Mouse (Mus musculus) heart, adult 2 months (tissue): ENCODE data around the gene Fbrs. TPM values are rescaled to one million over a fixed set of nuclear protein-coding genes. Genes with fewer than 3 reads are reported as not detected.
A peak's percentile ranks its signal among the peaks of the same experiment; 100 is the strongest.

Experiments used
- DNase-seq, 2 experiments: peaks; one replicate each; pipeline ENCODE4 v3.0.0; 2021
- H3K27ac ChIP-seq: fragments of 200-600 bp; 2 replicates; pipeline ENCODE4 v1.8.1; 2022
- H3K27me3 ChIP-seq: fragments of 200-500 bp; 2 replicates; pipeline ENCODE4 v1.6.1; 2012; ENCODE audit warnings: mild to moderate bottlenecking, low read length, inconsistent platforms, mixed read lengths; ENCODE audit not compliant: control insufficient read depth, insufficient read depth
- H3K36me3 ChIP-seq: fragments of 200-500 bp; 2 replicates; pipeline ENCODE4 v1.6.1; 2012; ENCODE audit warnings: low read length, inconsistent platforms; ENCODE audit not compliant: control insufficient read depth, insufficient read depth
- H3K4me1 ChIP-seq: fragments of 200-500 bp; 2 replicates; pipeline ENCODE4 v1.6.1; 2011; ENCODE audit warnings: low read length; ENCODE audit not compliant: control insufficient read depth, insufficient read depth
- H3K4me3 ChIP-seq: fragments of 200-600 bp; 2 replicates; pipeline ENCODE4 v1.8.1; 2022
- H3K79me2 ChIP-seq: fragments of 200-500 bp; replicated peaks from 2 replicates; pipeline ENCODE4 v1.6.1; 2012; ENCODE audit warnings: mild to moderate bottlenecking, inconsistent platforms, low read length, moderate library complexity, mixed read lengths; ENCODE audit not compliant: control insufficient read depth, insufficient read depth
- H3K9ac ChIP-seq: fragments of 200-500 bp; 2 replicates; pipeline ENCODE4 v1.6.1; 2012; ENCODE audit warnings: low read depth, mild to moderate bottlenecking, control low read depth, inconsistent platforms, low read length, mixed read lengths
- CTCF ChIP-seq: fragments of 200-600 bp; IDR thresholded peaks from 2 replicates; pipeline ENCODE4 v1.8.1; 2022; ENCODE audit warnings: antibody characterized with exemption, mild to moderate bottlenecking, moderate library complexity
- EP300 ChIP-seq: fragments of 200-500 bp; IDR thresholded peaks from 2 replicates; pipeline ENCODE4 v1.6.1; 2011; ENCODE audit warnings: low read depth, low read length, control low read depth; ENCODE audit not compliant: insufficient read depth
- POLR2A ChIP-seq: fragments of 200-500 bp; IDR thresholded peaks from 2 replicates; pipeline ENCODE4 v1.6.1; 2011; ENCODE audit warnings: mild to moderate bottlenecking, low read depth, low read length, control low read depth; ENCODE audit not compliant: insufficient read depth
- WGBS: fragments of 180-500 bp; shearing (Covaris S2); methylation state at CpG from one replicate; pipeline ENCODE4 v1.1.7; 2018; 5-methylcytosine and 5-hydroxymethylcytosine counted together
- intact Hi-C: fragments of 180-260 bp; cut with DNase I; formaldehyde crosslinking; loops from one replicate; pipeline ENCODE4 v1.15.1; 2025
- microRNA-seq, 2 experiments: library from miRNA; unstranded; fragments of <30 nt; microRNA quantifications; one replicate each; pipeline ENCODE4 v1.2.0; 2021
- polyA plus RNA-seq: library from polyadenylated mRNA; depleted of rRNA; stranded (reverse); fragments of >200 nt; gene quantifications from 2 replicates; pipeline ENCODE4 v1.2.3, GENCODE M21; 2012; rRNA removed
- total RNA-seq, 2 experiments: library from RNA; stranded (reverse); gene quantifications; 2 replicates each; pipeline ENCODE4 v1.2.3; 2021

Fbrs gene
- total and polyA plus RNA-seq, 3 experiments, result 16.4 to 33.9 (median 31.2) TPM

- no peak overlapping the region for H3K27ac ChIP-seq
- H3K36me3 ChIP-seq, result peaks cover 26% of the 10 kb centered on the region
- H3K4me1 ChIP-seq, result peaks cover 6% of the 10 kb centered on the region
- H3K4me3 ChIP-seq, result no peak overlapping the region
- H3K79me2 ChIP-seq, result peaks cover 3% of the 10 kb centered on the region; the same call in 1 of the 2 replicates
- DNase-seq, result peak; percentile 34 to 49
- intact Hi-C loops, result loop anchor here (10.0 kb wide), 1 partner anchor 249 kb away; the partner anchor contains the start of gene Orai3
- TF ChIP-seq CTCF, result no peak
- TF ChIP-seq EP300, result no peak
- TF ChIP-seq POLR2A, result no peak
- H3K27me3 ChIP-seq, result no peaks in the 10 kb centered on the region
- 54% methylated on average over 7 of the region's 7 CpGs for WGBS
- no peak overlapping the region for H3K9ac ChIP-seq
These were observed 36.8 kb downstream of the Fbrs start for GRCm38 (mm10) chr7:127515846-127516245.

DNA sequence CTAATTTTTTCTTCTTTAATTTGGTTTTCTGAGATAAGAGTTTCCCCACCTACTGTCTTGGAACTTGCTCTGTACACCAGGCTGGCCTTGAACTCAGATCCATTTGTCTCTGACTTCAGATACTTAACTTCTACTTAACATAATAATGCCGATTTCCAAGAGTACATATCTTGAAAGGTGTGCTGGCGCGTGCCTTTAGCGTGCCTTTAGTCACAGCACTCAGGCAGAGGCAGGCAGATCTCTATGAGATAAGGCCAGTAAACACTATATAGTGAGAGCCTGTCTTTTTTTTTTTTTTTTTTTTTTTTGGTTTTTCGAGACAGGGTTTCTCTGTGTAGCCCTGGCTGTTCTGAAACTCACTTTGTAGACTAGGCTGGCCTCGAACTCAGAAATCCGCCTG, 37.3 kb downstream of the Fbrs start:
- intact Hi-C loops, result loop anchor here (10.0 kb wide), 1 partner anchor 248 kb away; the partner anchor contains the start of gene Orai3
- H3K36me3 ChIP-seq, result peaks cover 28% of the 10 kb centered on the region
- H3K9ac ChIP-seq, result no peak overlapping the region
- WGBS, result 95% methylated on average over 6 of the region's 7 CpGs
- H3K4me1 ChIP-seq, result peaks cover 6% of the 10 kb centered on the region
- peaks cover 3% of the 10 kb centered on the region; the same call in 1 of the 2 replicates for H3K79me2 ChIP-seq
- no peak overlapping the region for H3K4me3 ChIP-seq
- DNase-seq, result no peak
- TF ChIP-seq POLR2A (no peak), EP300 (no peak), CTCF (no peak)
- no peaks in the 10 kb centered on the region for H3K27me3 ChIP-seq
- no peak overlapping the region for H3K27ac ChIP-seq

DNA sequence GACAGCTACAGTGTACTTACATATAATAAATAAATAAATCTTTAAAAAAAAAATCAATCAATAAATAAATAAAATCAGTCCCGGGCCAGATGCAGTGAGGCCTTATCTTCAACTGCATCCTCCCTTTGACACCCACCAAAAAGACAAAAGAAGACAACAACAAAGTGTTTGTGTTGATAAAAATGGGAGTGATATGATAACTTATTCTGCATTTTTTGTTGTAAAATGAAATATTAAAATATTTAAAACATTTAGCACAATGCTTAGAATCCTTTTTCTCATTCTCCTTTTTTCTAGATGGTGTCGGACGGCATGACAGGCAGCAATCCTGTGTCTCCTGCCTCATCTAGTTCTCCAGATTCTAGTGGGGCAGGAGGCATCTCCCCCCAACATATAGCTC, 40.3 kb downstream of the Fbrs start, which contains the start of gene Gm42715:
Gm42715 (plus strand) TSS at position 301 of the 400 bp plus-strand sequence.
- intact Hi-C loops, result loop anchor here (10.0 kb wide), 1 partner anchor 246 kb away; the partner anchor contains the start of gene Orai3
- TF ChIP-seq CTCF (no peak), POLR2A (no peak), EP300 (no peak)
- no peak within 1 kb of the TSS for H3K9ac ChIP-seq
- H3K4me3 ChIP-seq, result no peak within 1 kb of the TSS
- H3K4me1 ChIP-seq, result peaks cover 1% of the 10 kb centered on the region; the same call in 1 of the 2 replicates
- peaks cover 34% of the 10 kb centered on the region for H3K36me3 ChIP-seq
- no peaks in the 10 kb centered on the region for H3K27me3 ChIP-seq
- WGBS, result 87% methylated on average over 3 of the region's 3 CpGs
- no peak for DNase-seq
- no peak within 1 kb of the TSS for H3K27ac ChIP-seq
- H3K79me2 ChIP-seq, result peaks cover 5% of the 10 kb centered on the region

Small RNA genes lying within 50 kb of the gene (microRNA-seq; reads per million reads assigned to microRNA genes)
- gene Gm47278, result 0 reads per million in 2 experiments
- 0 to 1.1 reads per million in 2 experiments for gene Mir7060

Other genes starting within 250 kb of the Fbrs start
- gene Zfp553, start 246.1 kb upstream of the Fbrs start, total RNA-seq, result 1 to 10 TPM; 6.0 to 6.3 TPM
- 5.0 and 6.5 TPM in 2 replicates for gene Zfp553, start 246.1 kb upstream of the Fbrs start, polyA plus RNA-seq
- gene Sept1, start 246.1 kb upstream of the Fbrs start, total RNA-seq, result 1 to 10 TPM; 2.5 to 4.7 TPM
- gene Sept1, start 246.1 kb upstream of the Fbrs start, polyA plus RNA-seq, result 6.2 and 13.0 TPM in 2 replicates
- 10 to 100 TPM; 14.7 to 21.0 TPM for gene Zfp771, start 234.9 kb upstream of the Fbrs start, total RNA-seq
- 16.9 and 30.0 TPM in 2 replicates for gene Zfp771, start 234.9 kb upstream of the Fbrs start, polyA plus RNA-seq
- gene Dctpp1, start 218.5 kb upstream of the Fbrs start, total RNA-seq, result 10 to 100 TPM; 38.7 to 44.6 TPM
- 42.0 and 46.6 TPM in 2 replicates for gene Dctpp1, start 218.5 kb upstream of the Fbrs start, polyA plus RNA-seq
- 10 to 100 TPM; 27.2 to 32.9 TPM for gene Sephs2, start 205.1 kb upstream of the Fbrs start, total RNA-seq
- 14.8 and 22.5 TPM in 2 replicates for gene Sephs2, start 205.1 kb upstream of the Fbrs start, polyA plus RNA-seq
- gene Itgal, start 182.9 kb upstream of the Fbrs start, total RNA-seq, result 1 to 10 TPM; 1.7 to 2.3 TPM
- 3.0 and 5.0 TPM in 2 replicates for gene Itgal, start 182.9 kb upstream of the Fbrs start, polyA plus RNA-seq
- 10 to 100 TPM; 36.5 to 37.2 TPM for gene Zfp768, start 133.6 kb upstream of the Fbrs start, total RNA-seq
- gene Zfp768, start 133.6 kb upstream of the Fbrs start, polyA plus RNA-seq, result 30.8 and 31.6 TPM in 2 replicates
- 1 to 10 TPM; 4.3 to 5.3 TPM for gene Zfp747, start 103.1 kb upstream of the Fbrs start, total RNA-seq
- 2.9 and 3.9 TPM in 2 replicates for gene Zfp747, start 103.1 kb upstream of the Fbrs start, polyA plus RNA-seq
- gene 9130019O22Rik, start 92.0 kb upstream of the Fbrs start, total RNA-seq, result 1 to 10 TPM; 2.3 to 2.4 TPM
- 1.7 and 2.4 TPM in 2 replicates for gene 9130019O22Rik, start 92.0 kb upstream of the Fbrs start, polyA plus RNA-seq
- gene E430018J23Rik, start 85.6 kb upstream of the Fbrs start, total RNA-seq, result 1 to 10 TPM; 3.1 to 4.0 TPM
- gene E430018J23Rik, start 85.6 kb upstream of the Fbrs start, polyA plus RNA-seq, result 3.1 and 3.5 TPM in 2 replicates
- 1 to 10 TPM; 3.2 TPM for gene Zfp764, start 72.4 kb upstream of the Fbrs start, total RNA-seq
- gene Zfp764, start 72.4 kb upstream of the Fbrs start, polyA plus RNA-seq, result 2.6 and 3.5 TPM in 2 replicates
- gene Zfp688, start 57.1 kb upstream of the Fbrs start, total RNA-seq, result 1 to 10 TPM; 3.3 to 3.8 TPM
- gene Zfp688, start 57.1 kb upstream of the Fbrs start, polyA plus RNA-seq, result 4.9 and 8.1 TPM in 2 replicates
- 1 to 10 TPM in 1 of 2 experiments, under 1 TPM in 1; 0.93 to 1.5 TPM for gene Zfp689, start 30.0 kb upstream of the Fbrs start, total RNA-seq
- 1.8 and 2.0 TPM in 2 replicates for gene Zfp689, start 30.0 kb upstream of the Fbrs start, polyA plus RNA-seq
- gene Prr14, start 19.6 kb upstream of the Fbrs start, total RNA-seq, result 10 to 100 TPM; 23.1 to 28.0 TPM
- 45.6 and 61.6 TPM in 2 replicates for gene Prr14, start 19.6 kb upstream of the Fbrs start, polyA plus RNA-seq
- 10 to 100 TPM; 53.1 to 55.8 TPM for gene Srcap, start 32.8 kb downstream of the Fbrs start, total RNA-seq
- 15.3 and 16.7 TPM in 2 replicates for gene Srcap, start 32.8 kb downstream of the Fbrs start, polyA plus RNA-seq
- 1 to 10 TPM; 7.8 to 8.2 TPM for gene Gm42715, start 40.4 kb downstream of the Fbrs start, total RNA-seq
- gene Gm42715, start 40.4 kb downstream of the Fbrs start, polyA plus RNA-seq, result 7.9 and 9.3 TPM in 2 replicates
- gene Tmem265, start 82.2 kb downstream of the Fbrs start, total RNA-seq, result not detected
- gene Tmem265, start 82.2 kb downstream of the Fbrs start, polyA plus RNA-seq, result not detected in 2 replicates
- gene Phkg2, start 94.1 kb downstream of the Fbrs start, total RNA-seq, result 10 to 100 TPM; 13.9 to 17.5 TPM
- gene Phkg2, start 94.1 kb downstream of the Fbrs start, polyA plus RNA-seq, result 30.1 and 40.1 TPM in 2 replicates
- gene Ccdc189, start 109.4 kb downstream of the Fbrs start, total RNA-seq, result 10 to 100 TPM; 10.4 to 11.7 TPM
- gene Ccdc189, start 109.4 kb downstream of the Fbrs start, polyA plus RNA-seq, result 10.6 and 11.4 TPM in 2 replicates
- 10 to 100 TPM; 41.0 to 44.8 TPM for gene Rnf40, start 109.6 kb downstream of the Fbrs start, total RNA-seq
- 18.2 and 27.3 TPM in 2 replicates for gene Rnf40, start 109.6 kb downstream of the Fbrs start, polyA plus RNA-seq
- gene Zfp629, start 136.6 kb downstream of the Fbrs start, total RNA-seq, result 10 to 100 TPM; 17.7 to 24.9 TPM
- gene Zfp629, start 136.6 kb downstream of the Fbrs start, polyA plus RNA-seq, result 12.5 and 20.9 TPM in 2 replicates
- gene Bcl7c, start 229.7 kb downstream of the Fbrs start, total RNA-seq, result 10 to 100 TPM; 34.1 to 34.5 TPM
- 13.5 and 13.6 TPM in 2 replicates for gene Bcl7c, start 229.7 kb downstream of the Fbrs start, polyA plus RNA-seq
- 1 to 10 TPM; 6.6 to 8.7 TPM for gene Ctf1, start 233.5 kb downstream of the Fbrs start, total RNA-seq
- gene Ctf1, start 233.5 kb downstream of the Fbrs start, polyA plus RNA-seq, result 15.3 and 24.5 TPM in 2 replicates